Mouse (Mus musculus) bone marrow, adult 2 months (tissue): ENCODE results near the gene Ube4a.

ENCODE experiments used
- CTCF ChIP-seq: fragments of 200-500 bp; IDR thresholded peaks from 2 replicates; pipeline ENCODE4 v1.5.1; 2011; ENCODE audit warnings: low read length, control low read depth; ENCODE audit not compliant: control insufficient read depth, insufficient read depth
- POLR2A ChIP-seq: fragments of 200-500 bp; IDR thresholded peaks from 2 replicates; pipeline ENCODE4 v1.6.1; 2011; ENCODE audit warnings: low read depth, mild to moderate bottlenecking, control low read depth, low read length, borderline replicate concordance; ENCODE audit not compliant: control insufficient read depth

- TF ChIP-seq POLR2A (no peak), CTCF (no peak)
Observed at GRCm38 (mm10) chr9:44903856-44904255, 61.5 kb downstream of the Ube4a start.
